Mouse (Mus musculus) G1E (cell line): Measurements from ENCODE around the gene Stxbp5. TPM values are rescaled to one million over a fixed set of nuclear protein-coding genes. Genes with fewer than 3 reads are reported as not detected.

Source experiments
- ATAC-seq: 2 replicates; pipeline ENCODE4 v1.8.0; 2016; ENCODE audit warnings: mild to moderate bottlenecking; ENCODE audit not compliant: insufficient number of reproducible peaks, poor library complexity, low FRiP score, severe bottlenecking; ENCODE audit errors: extremely low read depth
- DNase-seq: peaks from one replicate; pipeline ENCODE4 v3.0.0; 2012; ENCODE audit warnings: low spot score
- H3K27me3 ChIP-seq: 2 replicates; pipeline ENCODE4 v1.6.1; 2012; ENCODE audit warnings: mild to moderate bottlenecking, low read length, inconsistent platforms; ENCODE audit not compliant: insufficient read depth
- H3K36me3 ChIP-seq: replicated peaks from 2 replicates; pipeline ENCODE3; 2012; ENCODE audit warnings: mild to moderate bottlenecking, inconsistent platforms
- H3K4me1 ChIP-seq: 2 replicates; pipeline ENCODE4 v1.6.1; 2012; ENCODE audit warnings: low read depth, low read length, inconsistent platforms, mixed read lengths; ENCODE audit not compliant: insufficient read depth
- H3K4me3 ChIP-seq: 2 replicates; pipeline ENCODE4 v1.5.1; 2012; ENCODE audit warnings: low read depth, mild to moderate bottlenecking, inconsistent platforms, low read length, moderate library complexity, mixed read lengths
- H3K9me3 ChIP-seq: replicated peaks from 2 replicates; pipeline ENCODE4 v1.6.1; 2012; ENCODE audit warnings: inconsistent platforms
- CTCF ChIP-seq: IDR thresholded peaks from 2 replicates; pipeline ENCODE4 v1.5.1; 2012; ENCODE audit warnings: low read depth, low read length, inconsistent platforms, mixed read lengths
- GATA1 ChIP-seq: IDR thresholded peaks from 2 replicates; pipeline ENCODE4 v1.6.1; 2012; ENCODE audit warnings: borderline replicate concordance, low read length, inconsistent platforms, mixed read lengths
- GATA2 ChIP-seq: IDR thresholded peaks from 2 replicates; pipeline ENCODE4 v1.6.1; 2012; ENCODE audit warnings: low read depth, low read length, inconsistent platforms, borderline replicate concordance
- POLR2AphosphoS5 ChIP-seq: IDR thresholded peaks from 2 replicates; pipeline ENCODE4 v1.6.1; 2012; ENCODE audit warnings: low read depth, low read length, inconsistent platforms; ENCODE audit not compliant: insufficient replicate concordance
- TAL1 ChIP-seq: conservative IDR thresholded peaks from 2 replicates; pipeline ENCODE4 v1.6.1; 2012; ENCODE audit warnings: low read depth, low read length, inconsistent platforms, mixed read lengths
- polyA plus RNA-seq: library from polyadenylated mRNA; stranded (reverse); fragments of >175 nt; gene quantifications from 2 replicates; pipeline ENCODE4 v1.2.3, GENCODE M21; 2012
- total RNA-seq, 2 experiments: library from RNA; stranded (forward) in 1 of 2; stranded (reverse) in 1 of 2; fragments of 200-1000 nt in 1 of 2; fragments of >200 nt in 1 of 2; fragmentation: Nextera tagmentation in 1 of 2; gene quantifications; 2 replicates each; pipeline ENCODE4 v1.2.3; 2014 to 2017

Gene Stxbp5
- total and polyA plus RNA-seq, 3 experiments: 12.6 to 77.9 (median 30.6) TPM

- Histone ChIP-seq H3K27me3 (no peaks in the 10 kb centered on the region), H3K36me3 (peaks cover 37% of the 10 kb centered on the region), H3K9me3 (no peaks in the 10 kb centered on the region), H3K4me3 (no peak overlapping the region), H3K4me1 (peaks cover 2% of the 10 kb centered on the region; the same call in 1 of the 2 replicates)
- DNase-seq (no peak), ATAC-seq (no peak)
- TF ChIP-seq POLR2AphosphoS5: no peak
- no peak for TF ChIP-seq CTCF
- no peak for TF ChIP-seq GATA2
- no peak for TF ChIP-seq TAL1
- no peak for TF ChIP-seq GATA1
These were observed 71.1 kb downstream of the Stxbp5 start for GRCm38 (mm10) chr10:9829744-9830143.

- H3K36me3 ChIP-seq: peaks cover 37% of the 10 kb centered on the region
- peaks cover 2% of the 10 kb centered on the region; the same call in 1 of the 2 replicates for H3K4me1 ChIP-seq
- H3K4me3 ChIP-seq: no peak overlapping the region
- H3K27me3 ChIP-seq: no peaks in the 10 kb centered on the region
- no peak for ATAC-seq
- no peak for DNase-seq
- no peak for TF ChIP-seq CTCF
- TF ChIP-seq POLR2AphosphoS5: no peak
- no peak for TF ChIP-seq GATA1
- TF ChIP-seq TAL1: no peak
- TF ChIP-seq GATA2: no peak
- no peaks in the 10 kb centered on the region for H3K9me3 ChIP-seq
These were observed 79.6 kb downstream of the Stxbp5 start for GRCm38 (mm10) chr10:9821299-9821698.

- no peak for TF ChIP-seq GATA2
- TF ChIP-seq TAL1: no peak
- TF ChIP-seq CTCF: no peak
- TF ChIP-seq GATA1: no peak
- no peak for TF ChIP-seq POLR2AphosphoS5
- no peak for ATAC-seq
- H3K27me3 ChIP-seq: no peaks in the 10 kb centered on the region
These were observed 82.3 kb downstream of the Stxbp5 start for GRCm38 (mm10) chr10:9818574-9818973.

GRCm38 (mm10) chr10:9813926-9814325 is 87.0 kb downstream of the Stxbp5 start:
- ATAC-seq: no peak
- no peak for DNase-seq
- Histone ChIP-seq H3K4me1 (no peaks in the 10 kb centered on the region), H3K9me3 (no peaks in the 10 kb centered on the region), H3K36me3 (peaks cover 51% of the 10 kb centered on the region), H3K27me3 (no peaks in the 10 kb centered on the region), H3K4me3 (no peak overlapping the region)
- TF ChIP-seq GATA2 (no peak), TAL1 (no peak), POLR2AphosphoS5 (no peak), GATA1 (no peak), CTCF (no peak)

More at GRCm38 (mm10) chr10:9818574-9818973, 82.3 kb downstream of the Stxbp5 start:
- Histone ChIP-seq H3K4me1 (no peaks in the 10 kb centered on the region), H3K36me3 (peaks cover 46% of the 10 kb centered on the region), H3K9me3 (no peaks in the 10 kb centered on the region), H3K4me3 (no peak overlapping the region)
- no peak for DNase-seq

- no peak for ATAC-seq
- peaks cover 51% of the 10 kb centered on the region for H3K36me3 ChIP-seq
- no peak for TF ChIP-seq GATA2
- no peak for TF ChIP-seq CTCF
- TF ChIP-seq GATA1: no peak
- no peak for TF ChIP-seq TAL1
- TF ChIP-seq POLR2AphosphoS5: no peak
- H3K4me3 ChIP-seq: no peak overlapping the region
- no peaks in the 10 kb centered on the region for H3K4me1 ChIP-seq
- H3K27me3 ChIP-seq: no peaks in the 10 kb centered on the region
- H3K9me3 ChIP-seq: no peaks in the 10 kb centered on the region
- no peak for DNase-seq
These were observed 93.3 kb downstream of the Stxbp5 start for GRCm38 (mm10) chr10:9807596-9807995.

GRCm38 (mm10) chr10:9805341-9805740 is 95.5 kb downstream of the Stxbp5 start:
- TF ChIP-seq CTCF (no peak), GATA1 (no peak), GATA2 (no peak), POLR2AphosphoS5 (no peak)
- Histone ChIP-seq H3K36me3 (peaks cover 52% of the 10 kb centered on the region), H3K4me1 (no peaks in the 10 kb centered on the region), H3K4me3 (no peak overlapping the region), H3K27me3 (no peaks in the 10 kb centered on the region), H3K9me3 (no peaks in the 10 kb centered on the region)
- DNase-seq (no peak), ATAC-seq (no peak)

GRCm38 (mm10) chr10:9803126-9803525 is 97.8 kb downstream of the Stxbp5 start:
- Histone ChIP-seq H3K9me3 (no peaks in the 10 kb centered on the region), H3K4me1 (no peaks in the 10 kb centered on the region), H3K36me3 (peaks cover 54% of the 10 kb centered on the region), H3K27me3 (no peaks in the 10 kb centered on the region), H3K4me3 (no peak overlapping the region)
- no peak for DNase-seq
- TF ChIP-seq TAL1 (no peak), GATA2 (no peak), CTCF (no peak), GATA1 (no peak), POLR2AphosphoS5 (no peak)
- no peak for ATAC-seq
